Mouse (Mus musculus) embryo, embryonic 10.5 days (tissue): ENCODE data around the gene Anxa6.
A peak's percentile ranks its signal among the peaks of the same experiment; 100 is the strongest.
"Not testable (repeated sequence)": the region's sequence is repeated elsewhere in the genome, so short reads cannot be mapped to it uniquely, and the experiment has no call there.

Experiments
- DNase-seq: peaks from one replicate; pipeline ENCODE4 v3.0.0-alpha.2; 2015; ENCODE audit warnings: low spot score

The Anxa6 gene

DNA sequence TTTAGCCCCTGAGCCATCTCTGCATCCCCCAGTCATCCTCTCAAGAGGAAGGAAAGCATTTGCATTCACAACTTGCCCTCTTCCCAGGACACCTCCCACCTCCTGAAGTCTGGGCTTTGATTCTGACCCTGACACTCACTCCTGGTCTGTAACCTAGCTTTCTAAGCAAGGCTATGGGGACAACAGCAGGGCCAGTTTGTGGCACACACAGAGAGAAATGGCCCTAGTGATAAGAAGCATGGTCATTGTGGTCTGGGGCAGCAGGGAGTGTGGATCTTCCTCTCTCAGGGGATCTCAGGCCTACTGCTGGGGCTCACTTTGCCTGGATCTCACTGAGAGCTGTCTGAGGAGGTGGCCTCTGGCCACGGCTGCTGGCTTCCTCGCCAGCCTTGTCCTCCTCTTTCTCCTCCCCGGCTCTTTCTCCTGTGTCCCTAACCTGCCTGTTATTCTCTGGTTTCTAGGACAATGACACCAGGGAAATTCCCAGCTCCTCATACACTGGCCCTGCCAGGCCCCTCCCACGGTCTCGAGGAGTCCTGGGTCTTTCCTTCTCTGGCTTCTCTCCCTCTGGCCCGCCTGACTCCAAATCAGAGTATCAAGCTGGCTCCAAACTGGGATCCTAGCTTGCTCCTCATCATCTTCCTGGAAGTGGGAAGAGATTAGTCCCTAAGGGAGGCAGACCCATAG is 71.9 kb downstream of the Anxa6 start:
- DNase-seq, result no peak

DNA sequence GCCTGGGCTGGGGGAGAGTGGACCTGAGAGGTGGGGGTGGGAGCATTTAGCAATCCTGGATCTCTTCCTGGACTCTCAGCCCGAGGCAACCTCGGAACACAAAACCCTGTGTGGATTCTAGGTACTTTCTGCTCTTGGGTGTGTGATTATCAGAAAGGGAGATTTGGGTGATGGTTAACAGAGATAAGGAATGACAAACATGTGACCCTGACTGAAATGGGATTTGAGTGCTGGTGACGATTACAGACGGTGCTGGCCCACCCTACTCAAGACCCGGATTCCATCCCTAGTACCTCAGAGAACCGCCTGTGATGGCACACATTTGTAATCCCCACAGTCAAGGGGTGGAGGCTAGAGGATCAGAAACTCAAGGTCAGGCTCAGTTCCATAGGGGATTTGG is 73.0 kb downstream of the Anxa6 start:
- no peak for DNase-seq

DNA sequence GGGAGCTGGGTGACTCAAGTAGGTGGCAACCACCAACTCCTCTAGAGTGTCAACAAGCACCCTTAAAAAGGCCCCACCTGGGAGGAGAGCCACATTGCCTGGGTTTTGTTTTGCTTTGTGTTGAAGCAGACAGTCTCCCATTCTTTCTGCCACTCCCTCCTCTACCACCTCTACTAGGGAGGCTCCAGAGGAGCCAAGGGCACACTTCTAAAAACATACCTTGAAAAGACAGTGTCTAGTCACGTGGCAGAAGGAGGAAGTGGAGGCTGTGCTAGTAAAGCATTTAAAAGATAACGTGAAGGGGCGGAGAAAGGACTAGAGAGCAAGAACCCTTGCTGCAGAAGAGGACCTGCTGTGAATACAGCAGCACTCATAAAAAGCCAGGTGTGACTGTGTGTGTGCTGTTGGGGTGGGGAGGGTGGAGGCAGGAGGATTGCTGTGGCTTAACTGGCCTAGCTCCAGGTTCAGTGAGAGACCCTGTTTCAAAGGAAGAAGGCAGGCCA is 74.6 kb downstream of the Anxa6 start:
- no peak for DNase-seq

DNA sequence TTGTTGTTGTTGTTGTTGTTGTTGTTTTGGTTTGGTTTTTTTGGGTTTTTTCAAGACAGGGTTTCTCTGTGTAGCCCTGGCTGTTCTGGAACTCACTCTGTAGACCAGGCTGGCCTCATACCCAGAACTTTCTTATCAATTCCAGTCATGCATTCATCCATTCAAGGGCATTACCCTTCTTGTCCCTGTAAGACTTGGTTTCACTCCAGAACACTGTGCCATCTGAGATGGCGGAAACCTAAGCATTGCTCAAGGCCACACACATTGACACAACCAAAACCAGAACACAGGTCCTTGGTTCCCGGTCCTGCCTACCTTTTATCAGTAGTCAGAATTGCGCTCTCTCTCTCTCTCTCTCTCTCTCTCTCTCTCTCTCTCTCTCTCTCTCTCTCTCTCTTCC is 75.5 kb downstream of the Anxa6 start:
- not testable (repeated sequence) for DNase-seq

DNA sequence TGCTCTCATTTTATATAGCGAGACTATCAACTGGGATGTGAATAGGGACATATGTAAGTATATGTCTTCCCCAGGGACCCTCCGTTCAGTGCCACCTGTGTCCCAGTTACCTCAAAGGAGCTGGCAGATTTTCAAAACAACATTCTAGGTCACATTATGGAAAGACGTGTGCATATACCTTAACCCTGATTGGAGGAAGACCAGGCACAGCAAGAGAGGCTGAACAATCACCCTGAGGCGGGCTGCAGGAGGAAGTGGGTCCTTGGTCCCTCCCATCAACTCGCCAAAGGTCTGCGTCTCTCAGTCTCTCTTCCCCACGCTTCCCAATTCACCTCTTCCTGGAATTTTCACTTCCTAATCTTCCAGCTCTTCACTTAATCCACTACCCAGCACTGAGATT is 76.3 kb downstream of the Anxa6 start:
- DNase-seq, result no peak

DNA sequence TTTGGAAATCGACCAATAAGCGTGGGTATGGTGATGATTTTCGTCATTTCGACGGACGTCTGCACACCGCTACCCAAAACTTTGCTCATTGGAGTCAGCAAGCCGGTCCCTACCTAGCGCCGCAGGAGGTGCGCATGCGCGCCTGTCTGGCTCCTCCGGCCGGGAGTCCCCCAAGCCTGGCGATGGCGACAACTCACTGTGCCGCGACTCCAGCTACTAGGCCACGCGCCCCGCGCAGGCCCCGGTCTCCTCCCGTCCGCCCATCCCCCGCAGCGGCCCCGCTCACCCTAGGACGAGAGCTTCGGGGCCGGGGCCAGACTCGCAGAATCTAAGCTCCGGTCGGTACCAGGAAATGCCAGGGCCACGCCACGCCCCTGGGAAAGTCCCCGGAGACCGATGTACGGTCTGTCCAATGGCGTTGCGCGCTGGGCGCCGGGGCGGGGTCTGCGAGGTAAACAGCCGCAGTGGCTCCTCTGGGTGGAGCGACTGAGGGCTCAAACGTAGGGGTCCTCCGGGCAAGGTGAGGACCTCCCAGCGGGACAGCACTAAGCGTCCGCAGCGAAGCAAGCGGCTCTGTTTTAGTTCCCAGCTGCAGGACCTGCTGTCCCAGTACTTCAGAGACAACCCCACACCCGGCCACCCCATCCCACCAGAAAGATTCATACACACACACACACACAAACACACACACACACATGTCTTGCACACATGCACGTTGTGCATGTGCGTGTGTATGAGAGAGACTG is 77.3 kb downstream of the Anxa6 start:
- peak; percentile 96 for DNase-seq

DNA sequence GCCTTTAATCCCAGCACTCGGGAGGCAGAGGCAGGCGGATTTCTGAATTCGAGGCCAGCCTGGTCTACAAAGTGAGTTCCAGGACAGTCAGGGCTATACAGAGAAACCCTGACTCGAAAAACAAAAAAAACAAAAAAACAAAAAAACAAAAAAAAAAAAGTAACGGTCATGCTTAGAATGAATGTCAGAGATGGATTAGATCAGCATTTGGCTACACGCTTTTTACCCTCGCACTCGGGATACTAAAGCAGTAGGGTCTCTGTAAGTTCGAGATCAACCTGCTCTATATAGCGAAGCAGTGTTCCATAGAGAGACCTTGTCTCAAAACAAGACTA is 77.9 kb downstream of the Anxa6 start:
- not testable (repeated sequence) for DNase-seq

DNA sequence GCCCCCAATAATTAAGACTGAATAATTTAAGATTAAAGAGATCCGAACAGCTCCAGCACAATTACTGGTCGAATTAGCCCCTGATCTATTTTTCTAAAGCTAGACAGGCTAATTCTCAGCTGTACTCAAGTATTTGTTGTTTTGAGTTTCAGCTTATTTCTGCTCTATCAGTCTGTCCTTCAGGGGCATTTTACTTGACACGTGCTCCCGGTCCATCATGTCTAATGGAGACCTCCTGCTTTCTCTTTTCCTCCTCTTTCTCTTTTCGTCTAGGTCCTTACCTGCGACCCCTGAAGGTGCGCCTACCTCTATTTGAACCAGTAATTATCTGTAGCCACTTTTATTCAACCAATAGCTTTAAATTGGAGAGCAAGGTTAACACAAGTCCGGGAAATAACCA is 78.5 kb downstream of the Anxa6 start:
- DNase-seq, result no peak

DNA sequence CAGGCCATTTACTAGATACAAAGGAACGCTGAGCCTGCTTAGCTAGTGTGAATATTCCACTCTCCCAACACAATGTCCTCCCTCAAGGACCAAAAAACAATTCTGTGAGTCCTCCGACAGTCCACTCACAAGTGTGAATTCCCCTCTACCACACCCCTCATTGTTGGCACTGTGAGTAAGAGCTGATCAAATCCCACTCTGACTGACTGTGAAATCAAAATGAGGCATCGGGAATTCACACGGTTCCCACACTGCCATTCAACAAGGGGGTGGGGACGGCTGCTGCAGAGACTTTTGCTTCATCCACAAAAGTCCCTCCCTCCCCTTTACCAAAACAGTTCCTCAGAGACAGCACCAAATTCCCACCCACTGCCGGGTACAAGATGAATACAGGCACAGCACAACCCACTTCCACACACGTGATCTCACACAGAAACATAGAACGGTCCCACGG is 79.2 kb downstream of the Anxa6 start:
- DNase-seq, result peak; percentile 68

DNA sequence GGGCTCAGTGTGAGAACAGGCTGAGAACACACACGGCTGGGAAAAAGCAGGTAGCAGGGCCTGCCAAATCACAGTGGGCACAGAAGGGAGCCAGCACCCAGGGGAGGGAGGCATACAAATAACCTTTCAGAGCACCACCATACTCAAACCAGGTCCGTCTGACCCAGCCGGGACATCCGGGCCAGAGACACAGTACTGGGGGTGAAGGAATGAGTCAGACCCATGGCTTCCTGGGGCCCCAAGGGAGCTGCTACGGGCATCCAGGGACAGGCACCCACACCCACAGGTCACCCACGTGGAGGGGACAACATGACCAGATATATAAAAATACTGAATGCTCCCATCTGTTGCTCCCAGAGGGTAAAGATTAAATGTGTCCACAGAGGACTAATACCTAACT is 80.6 kb downstream of the Anxa6 start:
- no peak for DNase-seq

DNA sequence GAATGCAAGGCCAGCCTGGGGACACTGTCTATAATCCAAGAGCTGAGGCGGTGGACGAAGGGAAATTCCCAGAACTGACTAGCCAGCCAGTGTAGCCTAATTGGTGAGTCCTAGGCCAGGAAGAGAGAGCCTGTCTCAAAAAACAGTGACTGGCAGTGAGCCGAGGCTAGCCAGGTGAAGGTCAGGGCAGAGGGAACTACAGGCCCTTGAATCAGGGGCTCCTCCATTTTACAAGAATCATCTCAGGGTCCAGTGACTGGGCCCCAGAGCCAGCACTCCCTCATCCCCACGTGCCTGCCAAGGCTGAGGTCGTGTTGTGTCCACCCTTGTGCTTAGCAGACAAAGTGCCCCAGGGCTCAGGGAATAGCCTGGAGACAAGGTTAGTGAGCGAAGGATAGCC is 82.6 kb downstream of the Anxa6 start:
- no peak for DNase-seq

DNA sequence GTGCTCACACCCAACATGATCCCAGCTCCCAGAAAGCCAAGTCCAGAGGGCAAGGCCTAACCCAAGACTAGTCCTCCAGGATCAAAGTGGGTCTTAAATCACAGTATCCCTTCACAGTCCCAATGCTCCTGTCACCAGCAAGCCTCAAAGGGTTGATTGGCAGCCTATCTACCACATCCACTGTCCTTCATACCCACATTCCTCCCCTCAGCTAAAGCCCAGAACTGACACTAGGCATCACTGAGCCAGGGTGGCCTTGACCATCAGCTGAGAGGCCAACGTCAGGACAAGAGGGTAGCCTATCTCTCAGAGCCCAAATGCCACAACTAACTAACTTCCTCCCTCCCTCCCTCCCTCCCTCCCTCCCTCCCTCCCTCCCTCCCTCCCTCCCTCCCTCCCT is 83.5 kb downstream of the Anxa6 start:
- DNase-seq, result no peak

DNA sequence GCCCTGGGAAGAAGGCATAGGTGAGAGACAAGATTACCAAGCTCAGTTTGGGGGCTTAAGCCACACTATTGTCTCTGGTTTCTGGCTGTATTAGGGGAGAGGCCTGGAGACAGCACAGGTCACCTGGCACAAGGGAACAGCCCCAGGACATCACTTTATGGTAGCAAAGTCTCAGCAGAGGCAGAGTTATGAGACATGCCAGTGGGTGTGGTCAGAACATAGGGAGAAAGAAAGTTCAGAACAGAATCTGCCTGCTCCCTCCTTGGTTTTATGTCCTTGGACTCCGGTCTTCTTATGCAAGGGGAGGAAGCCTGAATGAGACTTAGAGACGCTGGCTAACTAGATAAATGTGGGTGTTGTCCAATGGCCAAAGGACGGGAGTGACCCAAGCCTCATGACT is 88.5 kb downstream of the Anxa6 start:
- DNase-seq, result no peak

DNA sequence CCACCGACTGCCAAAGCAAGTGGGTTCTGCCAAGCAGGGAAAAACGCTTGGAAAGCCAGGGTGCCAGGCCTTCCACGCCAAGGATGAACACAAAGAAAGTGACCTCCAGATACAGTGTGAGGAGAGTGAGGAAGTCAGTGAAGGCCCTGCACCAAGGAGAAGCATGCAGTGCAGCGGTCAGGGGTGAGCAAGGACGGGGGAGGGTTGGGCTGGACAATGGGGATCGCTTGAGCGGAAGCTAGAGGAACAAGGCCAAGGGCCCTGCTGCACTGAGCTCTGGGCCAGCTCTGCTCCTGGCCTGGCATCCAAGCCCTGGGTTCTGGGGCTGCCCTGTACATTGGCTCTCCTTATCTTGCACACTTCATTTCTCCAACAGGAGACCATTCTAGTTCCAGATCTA is 93.2 kb downstream of the Anxa6 start:
- DNase-seq, result no peak

DNA sequence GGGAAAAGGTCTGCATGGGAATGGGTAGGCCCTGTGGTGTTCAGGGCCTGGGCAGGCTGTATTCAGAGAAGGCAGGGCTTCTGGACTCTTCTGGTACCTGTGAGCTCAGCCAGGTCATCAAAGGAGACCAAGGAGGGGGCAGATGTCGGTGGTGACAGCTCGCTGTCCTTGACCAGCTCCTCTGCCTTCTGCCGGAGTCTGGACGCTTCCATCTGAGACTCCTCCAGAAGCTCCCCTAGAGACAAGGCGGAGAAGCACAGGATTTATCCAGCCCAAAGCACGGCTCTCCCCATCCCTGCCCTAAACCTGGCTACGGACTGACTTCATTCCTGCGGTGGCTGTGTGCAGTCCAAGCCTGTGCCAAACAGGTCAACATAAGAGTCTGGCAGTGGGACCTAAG is 93.7 kb downstream of the Anxa6 start:
- no peak for DNase-seq

DNA sequence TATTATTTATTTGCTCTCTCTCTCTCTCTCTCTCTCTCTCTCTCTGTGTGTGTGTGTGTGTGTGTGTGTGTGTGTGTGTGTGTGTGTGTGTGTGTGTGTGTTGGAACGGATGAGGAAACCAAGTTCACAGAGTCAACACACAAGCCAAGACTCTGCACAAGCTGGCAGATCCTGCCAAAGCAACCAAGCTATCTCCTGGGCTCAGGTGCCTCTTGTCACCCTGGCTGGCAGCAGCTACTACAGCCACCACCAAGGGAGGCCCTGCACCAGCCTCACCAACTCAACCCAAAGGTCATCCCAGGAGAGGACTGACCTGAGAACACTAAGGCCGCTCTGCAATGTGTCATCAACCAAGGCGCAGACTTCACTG is 96.5 kb downstream of the Anxa6 start:
- DNase-seq, result no peak

DNA sequence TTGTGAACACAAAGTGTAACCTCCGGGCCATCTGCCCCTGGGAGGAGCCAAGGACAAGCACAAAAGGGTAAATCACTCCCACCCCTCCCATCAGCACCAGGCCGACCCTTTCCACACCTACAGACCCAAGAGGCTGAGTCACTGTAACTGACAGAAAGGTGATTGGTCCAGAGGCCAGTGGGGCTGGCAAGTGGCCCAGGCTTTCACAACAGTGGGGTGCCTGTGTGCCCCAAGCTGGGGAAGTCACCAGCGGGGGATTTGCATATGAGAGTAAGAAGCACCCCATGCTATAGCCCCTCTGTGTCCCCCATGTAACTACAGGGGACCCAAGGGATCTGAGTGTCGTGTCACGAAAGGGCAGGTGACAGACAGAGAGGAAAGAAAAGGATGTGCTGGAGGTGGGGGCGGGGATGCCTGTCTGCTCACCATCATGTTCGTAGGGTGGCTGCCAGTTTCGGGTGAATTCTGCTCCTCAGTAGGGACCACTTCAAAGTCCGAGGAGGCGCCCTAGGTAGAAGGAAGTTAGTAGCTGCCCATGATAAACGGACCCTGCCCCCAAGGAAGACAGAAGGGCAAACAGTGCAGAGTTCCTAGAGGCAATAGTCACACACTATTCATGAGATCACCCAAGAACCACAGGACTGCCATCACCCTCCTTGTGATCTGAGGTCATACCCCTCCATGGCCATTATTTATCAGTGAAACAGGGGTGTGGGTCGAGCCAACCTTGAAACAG is 97.0 kb downstream of the Anxa6 start:
- DNase-seq, result no peak

DNA sequence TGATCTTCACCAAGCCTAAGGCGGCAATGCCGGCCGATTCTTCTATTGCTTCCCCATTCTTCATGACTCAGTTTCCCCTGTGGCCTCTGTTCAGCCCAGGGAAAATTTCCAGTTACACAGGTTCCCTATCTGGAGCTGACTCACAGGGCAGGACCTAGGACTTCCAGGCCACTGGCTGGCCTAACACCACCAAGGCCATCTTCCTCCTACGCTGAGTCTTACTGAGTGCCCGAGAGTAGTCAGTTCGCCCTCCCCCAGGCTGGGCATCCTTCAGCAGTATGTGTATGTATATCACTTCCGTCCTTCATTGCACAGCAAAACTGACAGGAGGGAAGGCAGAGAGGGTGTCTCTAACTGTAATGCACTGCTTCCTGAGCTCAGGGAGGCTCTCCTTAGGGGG is 99.0 kb downstream of the Anxa6 start:
- no peak for DNase-seq

DNA sequence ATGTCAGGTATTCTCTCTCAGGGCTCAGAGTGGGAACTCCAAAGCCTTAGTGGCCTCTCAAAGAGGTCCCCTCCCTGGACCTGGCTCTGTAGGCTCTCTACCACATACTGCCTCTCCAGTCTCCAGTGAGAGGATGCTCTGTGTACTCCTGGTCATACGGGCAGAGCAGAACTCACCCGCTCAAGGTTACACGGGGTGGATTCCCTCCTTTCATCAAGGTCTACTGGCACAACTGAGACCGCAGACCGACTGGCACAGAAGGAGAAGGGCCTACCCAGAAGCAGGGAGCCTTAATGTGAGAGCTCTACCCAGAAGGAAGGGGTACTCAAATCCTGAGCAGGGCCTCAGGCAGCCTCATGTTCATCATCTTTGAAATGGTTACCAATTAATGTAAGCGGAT is 100.7 kb downstream of the Anxa6 start:
- no peak for DNase-seq

DNA sequence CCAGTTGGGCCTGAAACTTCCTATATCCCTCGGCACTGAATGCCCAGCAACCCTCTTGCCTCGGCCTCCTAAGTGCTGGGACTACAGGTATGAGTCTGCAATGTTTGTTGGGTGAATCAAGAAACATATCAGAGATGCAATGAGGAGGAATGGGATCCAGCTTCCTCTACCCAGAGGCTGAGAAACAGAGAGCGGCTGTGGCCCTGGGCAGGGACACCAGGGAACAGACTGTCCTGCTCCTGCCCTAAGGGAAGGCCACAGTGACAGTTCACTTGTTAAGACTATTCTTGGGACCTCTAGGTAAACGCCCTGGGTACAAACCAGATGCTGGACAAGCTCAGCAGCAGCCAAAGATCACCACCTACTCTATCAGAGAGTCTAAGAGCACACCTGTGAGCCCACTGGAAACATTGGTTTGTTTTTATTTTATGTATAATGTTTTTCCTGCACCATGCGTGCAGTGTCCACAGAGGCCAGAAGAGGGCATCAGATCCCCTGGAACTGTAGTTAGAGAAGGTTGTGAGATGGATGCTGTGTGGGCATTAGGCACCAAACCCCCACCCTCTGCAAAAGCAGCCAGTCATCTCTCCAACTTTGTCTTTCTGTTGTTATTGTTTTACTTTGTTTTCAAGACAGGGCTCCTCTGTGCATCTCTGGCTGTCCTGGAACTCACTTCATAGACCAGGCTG is 101.7 kb downstream of the Anxa6 start:
- peak; percentile 69 for DNase-seq

DNA sequence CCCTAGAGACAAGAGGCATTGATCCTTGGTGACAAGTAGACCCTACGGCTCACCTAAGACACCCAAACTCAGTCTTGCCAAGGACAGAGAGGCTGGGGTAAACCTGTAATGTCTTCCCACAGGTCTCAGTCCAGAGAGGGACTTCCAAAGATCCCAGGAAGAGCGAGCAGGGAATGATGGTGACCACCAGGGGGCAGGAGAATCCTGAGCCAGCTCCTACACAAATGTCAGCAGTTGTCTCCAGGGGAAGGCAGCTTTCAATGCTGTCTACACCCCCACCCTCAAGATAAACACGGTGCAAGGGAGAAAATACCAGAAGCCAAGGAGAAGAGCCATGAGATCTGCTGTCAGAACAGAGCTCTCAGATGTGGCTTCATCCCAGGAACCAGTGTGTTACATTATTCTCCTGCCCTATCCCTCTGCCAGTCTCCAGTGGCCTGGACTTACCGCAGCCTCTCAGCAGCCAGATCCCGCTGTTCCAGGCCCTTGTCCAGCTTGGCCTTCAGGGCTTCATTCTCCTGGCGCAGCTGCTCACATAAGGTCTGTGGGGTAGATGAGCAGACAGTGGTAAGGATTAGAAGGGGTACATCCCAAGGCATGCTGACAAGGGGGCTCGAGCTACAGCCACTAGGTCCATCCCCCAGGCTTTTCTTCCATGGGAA is 102.8 kb downstream of the Anxa6 start:
- DNase-seq, result peak; percentile 77

DNA sequence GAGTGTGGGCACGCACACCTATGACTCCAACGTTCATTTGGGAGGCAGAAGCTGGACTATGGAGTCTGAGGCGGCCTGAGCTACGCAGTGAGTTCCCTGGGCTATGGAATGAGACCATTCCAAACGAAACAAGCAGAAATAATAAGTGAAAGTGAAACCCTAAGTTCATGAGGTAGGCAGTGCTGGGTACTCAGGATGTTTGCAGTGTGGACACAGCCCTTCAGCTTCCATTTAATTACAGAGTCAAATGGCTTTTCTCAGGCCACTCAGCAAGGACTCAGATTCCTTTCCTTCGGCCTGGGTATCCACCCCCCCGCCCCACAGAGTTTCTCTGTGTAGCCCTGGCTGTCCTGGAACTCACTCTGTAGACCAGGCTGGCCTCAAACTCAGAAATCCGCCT is 103.5 kb downstream of the Anxa6 start:
- DNase-seq, result no peak
